Mouse (Mus musculus): Measurements from ENCODE around the gene Gm20388. TPM values are rescaled to one million over a fixed set of nuclear protein-coding genes. Genes with fewer than 3 reads are reported as not detected.
A peak's percentile ranks its signal among the peaks of the same experiment; 100 is the strongest.

Gm20388 gene
- total RNA-seq, 2 experiments from 2014 or later: 10.3 to 10.6 TPM

DNA sequence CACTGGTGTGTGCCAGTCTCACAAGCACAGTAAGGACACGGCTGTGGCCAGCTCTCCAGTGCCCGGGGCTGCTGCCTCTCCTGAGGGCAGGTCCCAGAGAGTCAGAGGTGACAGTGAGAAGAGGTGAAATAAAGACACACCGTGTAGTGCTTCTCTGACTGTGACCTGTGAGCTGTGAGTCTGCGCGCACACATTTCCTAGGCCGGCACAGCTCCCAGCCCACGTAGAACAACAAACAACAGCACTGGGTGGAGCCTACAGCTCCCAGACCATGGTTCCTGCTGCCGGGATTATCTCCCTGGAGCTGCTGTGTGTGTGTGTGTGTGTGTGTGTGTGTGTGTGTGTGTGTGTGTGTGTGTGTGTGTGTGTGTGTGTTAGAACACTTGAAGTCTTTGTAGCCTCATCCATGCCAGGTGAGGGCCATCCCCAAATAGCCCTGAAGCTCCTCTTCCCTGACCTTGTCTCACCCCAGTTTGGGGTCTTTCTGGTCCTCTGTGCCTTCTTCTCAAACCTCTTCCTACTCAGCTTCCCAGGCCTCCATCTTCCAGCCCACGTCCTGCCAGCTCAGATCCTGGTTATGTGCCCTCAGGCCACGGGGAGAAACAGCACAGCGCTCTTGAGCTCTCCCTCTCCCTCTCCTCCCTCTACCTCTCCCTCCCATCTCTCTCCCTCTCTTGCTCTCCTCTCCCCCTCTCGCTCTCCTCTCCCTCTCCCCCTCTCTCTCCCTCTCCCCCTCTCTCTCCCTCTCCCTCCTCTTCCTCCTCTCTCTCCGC lies 2907.3 kb downstream of the Gm20388 start:
- DNase-seq (ENCODE audit: low spot score in 2 of 2): no peak
- intact Hi-C loops (cut with DNase I): no loop called here

DNA sequence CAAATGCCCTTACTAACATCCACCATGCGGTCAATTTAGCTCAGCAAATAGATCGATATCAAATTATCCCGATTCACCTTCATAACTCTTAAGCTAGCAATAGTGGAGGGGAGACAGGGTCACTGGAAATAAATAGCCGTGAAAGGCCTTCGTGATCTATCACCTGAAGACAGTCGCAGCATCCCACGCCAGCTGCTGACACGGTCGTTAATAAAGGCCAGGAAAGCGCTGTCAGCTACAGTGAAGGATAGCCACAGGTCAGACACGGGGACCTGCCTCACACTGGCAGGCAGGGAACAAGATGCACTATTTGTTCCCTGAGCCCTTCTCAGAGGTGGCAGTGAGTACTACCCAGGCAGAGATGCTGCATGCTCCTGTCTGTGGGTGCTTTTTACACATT lies 2909.1 kb downstream of the Gm20388 start:
- intact Hi-C loops (cut with DNase I): no loop called here

DNA sequence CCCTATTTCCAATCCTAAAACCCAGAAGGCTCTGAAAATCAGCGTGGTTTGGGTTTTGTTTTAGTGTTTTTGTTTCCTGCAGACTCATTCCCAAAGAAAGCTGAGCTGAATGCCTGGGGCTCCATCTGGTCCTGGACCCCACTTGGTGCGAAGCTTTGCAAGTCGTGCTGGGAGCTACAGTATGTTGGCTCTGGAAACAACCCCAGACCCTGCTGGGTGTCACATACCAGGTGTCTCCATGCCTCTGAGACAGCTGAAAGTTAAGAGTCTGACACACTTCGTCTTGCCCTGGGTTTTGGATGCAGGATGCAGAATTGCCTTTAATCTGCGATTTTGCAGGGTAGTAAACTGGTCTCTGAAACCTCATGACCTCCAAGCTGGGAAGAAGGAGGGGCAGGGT lies 2913.9 kb downstream of the Gm20388 start:
- DNase-seq (ENCODE audit: low spot score in 2 of 2): no peak
- intact Hi-C loops (cut with DNase I): no loop called here

More for the DNA sequence above, 2909.1 kb downstream of the Gm20388 start:
- no peak for DNase-seq (ENCODE audit: low spot score in 2 of 2)

DNA sequence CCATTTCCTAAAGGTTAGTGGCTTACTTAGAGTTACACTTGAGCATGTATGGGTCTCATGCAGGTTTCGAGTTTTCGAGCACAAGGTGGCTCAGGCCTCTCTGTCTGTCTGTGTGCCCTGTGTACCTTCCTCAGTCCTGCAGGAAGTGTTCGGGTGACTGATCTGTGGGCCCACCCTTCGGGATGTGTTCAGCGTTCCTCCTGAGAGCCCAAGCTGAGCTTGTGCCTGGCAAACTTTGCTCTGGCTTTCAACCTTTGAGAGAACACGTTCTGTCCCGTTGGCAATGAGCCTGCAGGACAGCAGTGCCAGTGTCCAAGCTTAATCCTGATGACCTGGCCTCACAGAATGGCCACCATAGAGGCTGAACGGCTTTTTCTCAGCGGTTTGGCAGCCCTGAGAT lies 2914.3 kb downstream of the Gm20388 start:
- intact Hi-C loops (cut with DNase I): no loop called here
- no peak for DNase-seq (ENCODE audit: low spot score in 2 of 2)

DNA sequence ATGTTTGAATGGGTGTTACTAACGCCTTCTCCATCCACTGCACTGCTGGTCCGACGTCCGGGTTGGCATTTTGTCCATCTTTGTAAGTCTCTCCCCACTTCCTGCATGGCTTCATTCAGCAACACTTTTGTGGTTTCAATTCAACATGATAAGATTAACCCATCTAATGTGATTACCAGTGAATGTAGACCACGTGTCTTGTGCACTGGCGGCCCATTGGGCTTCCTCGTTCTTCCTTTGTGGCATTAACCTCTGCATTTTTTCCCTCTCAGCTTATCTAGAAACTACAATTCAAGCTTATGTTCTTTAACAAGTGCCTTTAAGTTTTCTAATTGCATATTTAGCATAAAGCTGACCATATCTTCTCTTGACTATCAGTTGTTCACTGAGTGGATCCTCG lies 2914.8 kb downstream of the Gm20388 start:
- DNase-seq (ENCODE audit: low spot score in 2 of 2): no peak
- intact Hi-C loops (cut with DNase I): no loop called here

DNA sequence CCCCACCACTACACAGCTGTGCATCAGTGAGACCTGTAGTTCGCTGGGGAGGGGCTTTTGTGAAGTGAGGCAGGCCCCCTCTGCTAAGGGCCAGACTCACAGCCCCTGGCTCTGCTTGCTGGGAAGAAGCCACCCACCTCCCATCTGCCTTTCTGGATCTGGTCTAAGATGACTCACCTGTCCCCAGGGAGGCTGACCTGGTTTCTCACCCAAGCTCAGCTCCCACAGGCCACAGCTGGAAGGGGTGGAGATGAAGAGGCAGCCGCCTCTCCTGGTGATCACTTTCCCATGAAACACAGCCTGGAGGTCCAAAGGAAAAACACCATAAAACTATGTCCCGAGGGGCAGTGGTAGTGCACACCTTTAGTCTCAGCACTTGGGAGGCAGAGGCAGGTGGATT lies 2918.8 kb downstream of the Gm20388 start:
- intact Hi-C loops (cut with DNase I): no loop called here
- DNase-seq (ENCODE audit: low spot score in 2 of 2): no peak

DNA sequence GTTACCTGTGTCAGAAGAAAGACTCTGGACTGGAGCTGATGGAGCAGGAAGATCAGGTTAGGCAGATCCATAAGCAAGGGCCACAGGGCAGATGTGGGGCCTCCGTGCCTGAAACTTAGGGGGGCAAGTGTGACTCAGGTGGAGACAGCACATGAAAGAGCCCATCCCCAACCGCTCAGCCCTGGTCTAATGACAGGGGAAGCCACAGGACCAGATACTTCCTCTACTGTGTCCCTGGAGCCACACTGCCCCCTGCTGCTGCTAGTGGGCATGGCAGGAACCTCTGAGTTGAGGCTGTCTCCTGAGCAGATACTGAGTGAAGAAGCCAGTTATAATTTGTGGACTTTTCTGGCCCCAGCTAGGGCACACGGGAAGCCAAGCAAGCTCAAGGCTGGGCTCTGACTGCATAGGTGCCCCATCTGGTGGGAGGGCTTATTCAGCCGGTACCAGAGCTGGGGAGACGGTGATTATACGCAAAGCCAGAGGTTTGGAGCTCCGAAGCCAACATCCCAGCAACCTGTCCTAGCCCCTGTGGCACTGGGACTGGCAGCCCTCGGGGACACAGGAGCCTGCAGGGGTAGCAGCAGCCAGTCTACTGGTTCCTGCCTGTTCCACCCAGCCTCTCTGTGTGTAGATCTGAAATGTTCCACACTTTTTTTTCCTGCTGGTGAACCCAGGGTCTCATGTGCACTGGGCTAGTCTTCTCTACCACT lies 2919.9 kb downstream of the Gm20388 start:
- peak; percentile 88 for DNase-seq (ENCODE audit: low spot score in 2 of 2)
- intact Hi-C loops (cut with DNase I): loop anchor here (1.0 to 10.0 kb wide), 4 partner anchors 152 to 364 kb away; no protein-coding TSS in a partner anchor

DNA sequence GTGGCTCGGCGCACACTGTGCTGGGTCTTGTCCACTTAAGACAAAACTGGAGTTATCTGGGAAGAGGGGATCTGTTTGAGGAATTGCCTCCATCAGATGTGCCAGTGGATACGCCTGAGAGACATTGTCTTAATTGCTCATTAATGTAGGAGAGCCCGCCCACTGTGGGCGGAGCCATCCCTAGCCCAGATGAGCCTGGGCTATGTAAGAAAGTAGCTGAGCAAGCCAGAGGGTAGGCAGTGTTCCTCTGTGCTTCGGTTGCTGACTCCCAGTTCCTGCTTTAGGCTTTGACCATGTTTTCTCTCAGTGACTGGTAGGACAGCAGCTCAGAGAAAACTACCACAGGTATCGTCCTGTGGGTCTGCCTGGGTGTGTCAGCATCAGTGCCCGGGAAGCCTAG lies 2923.8 kb downstream of the Gm20388 start:
- intact Hi-C loops (cut with DNase I): loop anchor here (10.0 kb wide), 1 partner anchor 360 kb away; no protein-coding TSS in a partner anchor
- DNase-seq (ENCODE audit: low spot score in 2 of 2): no peak

DNA sequence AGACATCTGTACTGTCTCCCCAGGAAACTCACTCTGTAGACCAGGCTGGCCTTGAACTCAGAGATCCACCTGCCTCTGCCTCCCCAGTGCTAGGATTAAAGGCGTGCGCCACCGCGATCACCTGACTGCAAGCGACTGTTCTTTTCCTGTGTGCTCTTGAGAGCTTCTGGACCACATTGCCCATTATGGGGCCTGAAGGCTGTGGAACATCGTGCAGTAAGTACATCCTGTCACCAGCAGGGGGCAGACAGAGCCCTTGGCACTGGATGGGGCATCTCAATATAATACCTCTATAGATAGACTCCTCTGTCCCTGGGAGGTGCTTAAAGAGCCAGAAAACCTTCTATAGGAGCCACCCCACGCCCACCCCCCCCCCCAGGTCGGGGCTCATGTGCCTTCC lies 2924.3 kb downstream of the Gm20388 start:
- DNase-seq (ENCODE audit: low spot score in 2 of 2): peak; percentile 61 to 76
- intact Hi-C loops (cut with DNase I): loop anchor here (10.0 kb wide), 1 partner anchor 360 kb away; no protein-coding TSS in a partner anchor

DNA sequence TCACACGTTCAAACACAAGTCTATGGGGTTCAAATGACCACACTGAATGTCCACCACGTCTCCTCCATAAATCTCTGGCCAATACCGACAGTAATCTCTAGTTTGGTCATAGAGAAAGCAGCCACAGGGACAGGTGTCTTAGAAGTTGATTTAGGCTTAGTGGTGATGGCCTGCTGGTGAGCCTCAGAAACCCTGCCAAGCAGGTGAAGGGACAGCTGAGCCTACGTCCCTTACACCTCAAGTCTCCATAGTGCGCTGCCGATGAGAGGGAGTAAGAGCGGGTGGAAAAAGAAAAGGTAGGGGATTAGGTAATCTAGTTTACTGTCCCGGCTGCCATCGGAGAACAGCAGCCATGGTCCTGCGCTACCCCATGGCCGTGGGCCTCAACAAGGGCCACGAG lies 2925.6 kb downstream of the Gm20388 start:
- intact Hi-C loops (cut with DNase I): loop anchor here (10.0 kb wide), 1 partner anchor 359 kb away; no protein-coding TSS in a partner anchor
- DNase-seq (ENCODE audit: low spot score in 2 of 2): no peak

DNA sequence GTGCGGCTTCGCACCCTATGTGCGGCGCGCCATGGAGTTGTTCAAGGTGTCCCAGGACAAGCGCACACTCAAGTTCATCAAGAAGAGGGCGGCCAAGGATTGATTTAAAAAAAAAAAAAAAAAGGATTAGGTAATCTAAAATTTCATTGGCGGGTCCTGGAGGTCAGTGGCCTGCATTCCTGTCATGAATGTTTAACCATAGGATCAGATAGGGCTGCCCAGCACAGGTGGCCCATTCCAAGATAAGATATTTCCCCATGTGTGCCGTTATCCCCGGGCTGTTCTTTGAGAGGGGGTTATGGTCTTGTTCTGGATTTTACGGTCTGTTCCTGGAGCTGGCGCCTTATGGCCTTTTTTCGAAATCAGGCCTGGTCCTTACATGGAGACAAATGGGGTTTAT lies 2926.1 kb downstream of the Gm20388 start:
- DNase-seq (ENCODE audit: low spot score in 2 of 2): no peak
- intact Hi-C loops (cut with DNase I): loop anchor here (10.0 kb wide), 1 partner anchor 358 kb away; no protein-coding TSS in a partner anchor

DNA sequence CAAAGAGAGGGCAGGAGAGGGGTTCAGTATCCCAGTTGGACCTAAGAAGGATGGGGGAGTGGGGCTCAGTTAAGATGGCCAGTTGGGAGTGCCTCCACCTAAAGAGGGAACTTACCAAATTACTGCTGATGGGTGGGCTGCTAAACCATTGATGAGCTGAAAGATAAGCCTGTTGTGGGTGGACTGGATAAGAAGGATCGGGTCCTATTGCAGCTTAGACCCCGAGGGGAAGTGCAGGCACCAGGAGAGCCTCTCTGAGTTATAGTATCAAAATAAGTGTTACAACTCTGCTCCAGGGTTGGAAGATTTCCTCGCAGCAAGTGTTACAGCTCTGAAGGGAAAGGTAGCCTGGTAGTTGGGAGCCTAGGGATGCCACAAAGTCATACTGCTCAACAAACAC lies 2933.5 kb downstream of the Gm20388 start:
- intact Hi-C loops (cut with DNase I): no loop called here
- DNase-seq (ENCODE audit: low spot score in 2 of 2): no peak

DNA sequence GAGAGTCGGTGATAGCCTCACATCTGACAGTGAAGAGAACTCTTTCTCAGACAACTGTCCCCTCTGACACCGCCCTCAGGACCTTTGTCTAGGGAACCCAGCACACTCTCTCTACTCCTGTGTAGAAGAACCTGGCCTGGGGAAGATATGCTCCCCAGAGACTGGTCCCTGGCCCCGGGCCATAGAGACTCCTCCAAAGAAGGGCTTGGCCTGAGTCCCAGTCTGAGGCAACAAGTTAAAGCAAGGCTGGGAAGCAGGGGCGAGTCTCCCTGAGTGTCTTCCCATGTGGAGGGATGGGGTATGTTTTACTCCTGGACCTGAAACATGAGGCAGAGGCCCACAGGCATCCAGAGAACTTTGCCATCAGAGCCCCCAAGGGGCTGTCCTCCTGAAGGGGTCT lies 2935.0 kb downstream of the Gm20388 start:
- intact Hi-C loops (cut with DNase I): no loop called here
- no peak for DNase-seq (ENCODE audit: low spot score in 2 of 2)

DNA sequence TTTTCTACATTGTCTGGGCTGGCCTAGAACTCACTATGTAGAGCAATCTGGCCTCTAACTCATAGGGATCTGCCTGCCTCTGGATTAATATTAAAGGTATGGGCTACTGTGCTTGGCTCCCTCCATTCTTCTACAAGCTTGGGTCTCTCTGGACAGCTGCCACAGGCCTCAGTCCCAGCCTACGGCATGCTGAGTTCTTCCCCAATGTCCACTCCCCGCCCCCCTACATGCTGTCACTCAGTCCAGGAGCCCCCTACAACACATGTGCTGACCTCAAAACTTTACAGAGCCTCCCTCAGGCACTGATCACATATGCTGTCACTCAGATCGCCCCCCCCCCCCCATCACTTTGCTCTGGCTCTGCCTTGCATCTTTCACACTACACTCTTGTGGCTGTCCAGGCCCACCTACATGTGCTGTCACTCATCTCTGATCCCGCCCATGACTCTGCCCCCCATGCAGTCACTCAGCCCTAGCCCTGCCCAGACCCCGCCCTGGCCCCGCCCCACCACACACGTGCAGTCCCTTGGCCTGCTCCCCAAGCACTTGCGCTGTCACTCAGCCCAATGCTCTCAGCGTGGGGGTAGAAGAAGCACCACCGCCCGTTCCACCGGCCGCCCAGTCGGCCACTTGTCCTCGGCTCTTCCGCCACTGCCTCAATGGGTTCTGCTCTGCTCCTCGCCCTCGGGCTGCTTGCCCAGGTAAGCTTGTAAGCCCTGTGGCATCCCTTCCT lies 2937.4 kb downstream of the Gm20388 start, which contains the start of gene Cdh15:
Cdh15 (plus strand) TSS at position 138 of the 733 bp plus-strand sequence.
- DNase-seq (ENCODE audit: low spot score in 2 of 2): no peak
- intact Hi-C loops (cut with DNase I): no loop called here

DNA sequence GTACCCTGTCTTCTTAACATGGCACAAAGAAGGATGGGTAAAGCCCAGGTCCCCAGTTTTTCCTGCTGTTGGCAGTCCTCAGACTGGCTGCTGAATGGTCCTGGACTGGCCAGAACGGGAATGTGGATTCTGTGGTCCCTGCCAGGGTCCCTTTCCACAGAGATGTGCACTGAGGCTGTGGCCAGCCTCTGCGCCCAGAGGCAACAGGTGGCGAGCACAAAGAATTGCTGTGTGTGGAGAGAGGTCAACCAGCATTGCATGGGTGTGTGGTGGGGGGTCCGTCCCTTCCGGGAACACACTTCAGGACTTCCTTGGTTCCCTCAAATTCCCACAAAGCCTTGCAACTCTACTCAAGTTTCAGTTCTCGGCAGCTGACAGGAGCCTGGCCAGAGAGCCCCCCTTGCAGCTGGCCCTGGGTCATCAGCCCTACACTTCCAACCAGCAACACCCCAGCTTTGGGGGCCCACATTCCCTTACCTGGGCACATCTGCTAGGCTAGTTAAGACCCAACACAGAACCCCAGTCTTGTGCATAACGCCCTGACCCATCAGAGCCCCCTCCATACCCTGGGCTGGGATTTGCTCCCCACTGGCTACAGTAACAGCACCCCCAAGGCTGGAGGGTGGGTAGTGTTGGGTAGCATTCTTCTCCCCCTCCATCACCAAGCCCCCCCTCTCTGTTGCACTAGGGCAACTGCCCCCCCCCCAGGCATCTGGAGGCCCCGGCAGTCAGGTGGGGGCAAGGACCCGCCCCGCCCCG lies 2938.7 kb downstream of the Gm20388 start:
- intact Hi-C loops (cut with DNase I): no loop called here
- DNase-seq (ENCODE audit: low spot score in 2 of 2): no peak

DNA sequence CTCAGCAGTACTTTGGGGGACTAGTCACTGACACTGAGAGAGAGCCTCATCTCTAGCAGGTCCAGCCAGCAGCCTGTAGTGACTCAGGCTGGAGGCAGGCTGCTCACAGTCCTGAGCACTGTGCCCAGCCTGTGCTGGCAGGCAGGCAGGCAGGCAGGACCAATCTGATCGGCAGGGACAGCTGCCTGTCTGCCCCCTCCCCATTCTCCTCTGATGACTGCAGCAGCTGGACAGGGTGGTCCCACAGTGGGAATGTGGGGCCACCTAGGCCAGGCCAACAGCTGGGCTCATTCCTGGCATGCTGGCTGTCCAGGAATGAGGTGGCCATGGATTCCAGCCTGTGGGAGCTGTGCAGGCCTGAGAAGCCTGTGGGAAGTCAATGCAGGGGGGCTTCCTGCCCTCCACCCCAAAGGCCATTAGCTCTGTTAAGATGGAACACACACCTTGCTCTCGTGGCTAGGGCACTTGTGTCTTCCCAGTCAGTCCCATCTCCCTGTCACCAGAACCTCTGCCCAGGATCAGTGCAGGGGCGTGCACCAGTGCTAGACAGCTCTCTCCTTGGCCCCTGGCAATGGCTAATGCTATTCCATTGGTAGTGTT lies 2940.1 kb downstream of the Gm20388 start:
- no peak for DNase-seq (ENCODE audit: low spot score in 2 of 2)
- intact Hi-C loops (cut with DNase I): no loop called here

DNA sequence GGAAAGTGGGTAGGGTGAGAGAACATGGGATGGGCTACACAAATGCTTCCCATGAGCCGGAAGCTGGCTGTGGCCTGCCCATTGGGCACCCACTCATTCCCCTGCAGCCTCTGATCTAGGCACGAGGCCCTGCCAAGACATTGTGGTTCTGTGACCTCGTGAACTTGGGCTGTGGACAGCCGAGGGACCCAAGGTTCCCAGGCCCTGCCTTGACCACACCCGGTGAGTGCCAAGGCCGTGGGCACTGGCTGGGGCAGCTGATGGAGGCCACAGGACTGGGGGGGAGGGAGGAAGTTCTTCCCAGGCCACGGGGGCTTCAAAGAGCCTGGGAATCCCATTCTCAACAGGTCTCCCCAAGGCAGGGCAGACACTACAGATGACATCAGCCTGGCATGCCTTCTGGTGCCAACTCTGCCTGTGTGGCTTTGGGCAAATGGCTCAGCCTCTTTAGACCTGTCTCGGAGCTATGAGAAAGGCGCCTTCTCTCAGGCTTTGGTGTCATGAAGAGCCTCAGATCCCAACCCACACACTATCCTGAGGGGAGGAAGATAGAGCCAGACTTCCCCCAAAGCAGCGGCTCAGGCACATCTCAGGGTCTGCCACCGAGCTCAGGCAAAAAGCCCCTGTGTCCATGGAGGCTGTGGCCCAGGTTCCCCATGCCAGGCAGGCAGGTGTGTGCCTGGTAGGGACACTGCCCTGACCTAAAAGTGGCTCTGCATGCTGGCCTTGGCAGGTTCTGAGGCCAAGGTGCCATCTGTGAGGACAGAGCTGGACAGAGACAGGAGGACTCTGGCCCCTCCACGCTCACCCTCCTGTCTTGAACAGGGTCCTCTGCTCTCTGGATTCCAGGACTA lies 2941.3 kb downstream of the Gm20388 start:
- DNase-seq (ENCODE audit: low spot score in 2 of 2): no peak
- intact Hi-C loops (cut with DNase I): no loop called here

DNA sequence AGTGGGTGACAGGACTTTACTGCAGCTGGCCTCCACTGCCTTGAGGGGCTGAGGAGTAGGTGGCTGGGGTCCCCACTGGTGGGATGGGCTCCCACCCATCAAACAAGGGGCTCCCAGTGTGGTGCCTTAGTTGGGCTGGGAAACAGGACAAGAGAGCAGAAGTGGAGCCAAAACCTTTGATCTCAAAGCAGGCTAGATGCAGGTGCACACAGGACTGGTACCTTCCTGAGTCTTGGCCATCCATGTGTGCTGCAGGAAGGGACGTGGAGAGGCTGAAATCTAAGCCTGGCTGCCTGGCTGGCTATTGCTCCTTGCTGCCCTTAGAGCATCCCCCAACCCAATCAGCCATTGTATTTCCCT lies 2941.9 kb downstream of the Gm20388 start:
- DNase-seq (ENCODE audit: low spot score in 2 of 2): no peak
- intact Hi-C loops (cut with DNase I): no loop called here
